Mouse (Mus musculus): ENCODE measurements at regions not wholly inside any gene's neighbourhood (a gene's known extent, or its start where the extent isn't known, plus 50 kb on each side); places are given as distances from the start of the nearest gene placed in this dataset.

- in situ Hi-C loops (cut with MboI, MseI): no loop called here
Observed at GRCm38 (mm10) chr5:97533733-97534132, 76.9 kb upstream of the Gk2 start.

GRCm38 (mm10) chr5:97527555-97527954, 70.7 kb upstream of the Gk2 start:
- in situ Hi-C loops (cut with MboI, MseI): no loop called here
